Mouse (Mus musculus) hindbrain, embryonic 12.5 days (tissue): ENCODE measurements around the gene Ttc3. TPM values are rescaled to one million over a fixed set of nuclear protein-coding genes. Genes with fewer than 3 reads are reported as not detected.

Experiments
- ATAC-seq: fragments of 200-750 bp; cut with Nextera tagmentation; 2 replicates; pipeline ENCODE4 v1.8.0; 2017; ENCODE audit warnings: moderate TSS enrichment; ENCODE audit not compliant: low FRiP score
- H3K27ac ChIP-seq: fragments of 300-500 bp; sonication (generic); 2 replicates; pipeline ENCODE4 v1.5.1; 2016; ENCODE audit warnings: mild to moderate bottlenecking
- H3K27me3 ChIP-seq: fragments of 300-500 bp; sonication (generic); 2 replicates; pipeline ENCODE4 v1.6.1; 2016; ENCODE audit warnings: mild to moderate bottlenecking
- H3K36me3 ChIP-seq: fragments of 300-500 bp; sonication (generic); 2 replicates; pipeline ENCODE4 v1.6.1; 2016; ENCODE audit warnings: mild to moderate bottlenecking
- H3K4me1 ChIP-seq: fragments of 300-500 bp; sonication (generic); 2 replicates; pipeline ENCODE4 v1.6.1; 2016
- H3K4me2 ChIP-seq: fragments of 300-500 bp; sonication (generic); replicated peaks from 2 replicates; pipeline ENCODE4 v1.6.1; 2016; ENCODE audit warnings: mild to moderate bottlenecking
- H3K4me3 ChIP-seq: fragments of 300-500 bp; sonication (generic); 2 replicates; pipeline ENCODE4 v1.5.1; 2016; ENCODE audit warnings: mild to moderate bottlenecking
- H3K9ac ChIP-seq: fragments of 300-500 bp; sonication (generic); 2 replicates; pipeline ENCODE4 v1.6.1; 2016; ENCODE audit warnings: mild to moderate bottlenecking, moderate library complexity
- H3K9me3 ChIP-seq: fragments of 300-500 bp; sonication (generic); replicated peaks from 2 replicates; pipeline ENCODE4 v1.6.1; 2016; ENCODE audit warnings: mild to moderate bottlenecking
- WGBS: fragments of 180-500 bp; shearing (Covaris S2); methylation state at CpG from one replicate; pipeline ENCODE4 v1.1.7; 2016; 5-methylcytosine and 5-hydroxymethylcytosine counted together
- polyA plus RNA-seq: library from polyadenylated mRNA; unstranded; fragments of >200 nt; fragmentation: Nextera tagmentation; extraction: Ambion mirVana; gene quantifications from 2 replicates; pipeline ENCODE4 v1.2.1, GENCODE M21; 2016

Ttc3 gene
- polyA plus RNA-seq, 1 experiment from 2014 or later = 609 TPM

- WGBS = 90% methylated on average over 4 of the region's 4 CpGs
- Histone ChIP-seq H3K36me3 (peaks cover 21% of the 10 kb centered on the region), H3K27me3 (no peaks in the 10 kb centered on the region), H3K9ac (no peak overlapping the region), H3K4me3 (no peak overlapping the region), H3K27ac (no peak overlapping the region), H3K9me3 (no peaks in the 10 kb centered on the region), H3K4me2 (no peak overlapping the region), H3K4me1 (no peaks in the 10 kb centered on the region)
- no peak for ATAC-seq
Observed at GRCm38 (mm10) chr16:94402185-94402584, 31.8 kb downstream of the Ttc3 start.

GRCm38 (mm10) chr16:94411287-94411686 is 40.9 kb downstream of the Ttc3 start:
- WGBS = 93% methylated on average over 3 of the region's 3 CpGs
- no peak for ATAC-seq
- H3K4me2 ChIP-seq = no peak overlapping the region
- H3K9me3 ChIP-seq = no peaks in the 10 kb centered on the region
- no peaks in the 10 kb centered on the region for H3K4me1 ChIP-seq
- H3K36me3 ChIP-seq = peaks cover 56% of the 10 kb centered on the region
- H3K27ac ChIP-seq = no peak overlapping the region
- no peak overlapping the region for H3K4me3 ChIP-seq
- H3K27me3 ChIP-seq = no peaks in the 10 kb centered on the region
- H3K9ac ChIP-seq = no peak overlapping the region

- Histone ChIP-seq H3K36me3 (peaks cover 57% of the 10 kb centered on the region), H3K27ac (no peak overlapping the region), H3K4me1 (no peaks in the 10 kb centered on the region), H3K4me3 (no peak overlapping the region), H3K4me2 (no peak overlapping the region), H3K27me3 (no peaks in the 10 kb centered on the region), H3K9ac (no peak overlapping the region), H3K9me3 (no peaks in the 10 kb centered on the region)
- no peak for ATAC-seq
- WGBS = 89% methylated on average over 2 of the region's 2 CpGs
Observed at GRCm38 (mm10) chr16:94412198-94412597, 41.8 kb downstream of the Ttc3 start.

GRCm38 (mm10) chr16:94412760-94413159 is 42.3 kb downstream of the Ttc3 start:
- H3K4me1 ChIP-seq = no peaks in the 10 kb centered on the region
- no peaks in the 10 kb centered on the region for H3K9me3 ChIP-seq
- H3K9ac ChIP-seq = no peak overlapping the region
- peak; percentile 40; the same call in 1 of the 2 replicates for ATAC-seq
- no peak overlapping the region for H3K4me3 ChIP-seq
- H3K27me3 ChIP-seq = no peaks in the 10 kb centered on the region
- no peak overlapping the region for H3K4me2 ChIP-seq
- no peak overlapping the region for H3K27ac ChIP-seq
- 97% methylated on average over 4 of the region's 4 CpGs for WGBS
- H3K36me3 ChIP-seq = peaks cover 55% of the 10 kb centered on the region

- no peaks in the 10 kb centered on the region for H3K27me3 ChIP-seq
- 93% methylated on average over 6 of the region's 6 CpGs for WGBS
- no peaks in the 10 kb centered on the region for H3K9me3 ChIP-seq
- no peak overlapping the region for H3K4me2 ChIP-seq
- H3K27ac ChIP-seq = no peak overlapping the region
- peaks cover 60% of the 10 kb centered on the region for H3K36me3 ChIP-seq
- no peak overlapping the region for H3K9ac ChIP-seq
- no peaks in the 10 kb centered on the region for H3K4me1 ChIP-seq
- no peak for ATAC-seq
- no peak overlapping the region for H3K4me3 ChIP-seq
Observed at GRCm38 (mm10) chr16:94414151-94414550, 43.7 kb downstream of the Ttc3 start.

GRCm38 (mm10) chr16:94420498-94420897 is 50.1 kb downstream of the Ttc3 start:
- Histone ChIP-seq H3K27ac (no peak overlapping the region), H3K9me3 (0 out of 2 replicates have a peak, but pooled peaks cover 3% of the 10 kb centered on the region), H3K27me3 (no peaks in the 10 kb centered on the region), H3K36me3 (peaks cover 74% of the 10 kb centered on the region), H3K4me2 (no peak overlapping the region), H3K4me3 (no peak overlapping the region), H3K9ac (no peak overlapping the region), H3K4me1 (no peaks in the 10 kb centered on the region)
- no peak for ATAC-seq
- 96% methylated on average over 3 of the region's 3 CpGs for WGBS

GRCm38 (mm10) chr16:94428948-94429347 is 58.5 kb downstream of the Ttc3 start:
- no peak for ATAC-seq
- H3K9ac ChIP-seq = no peak overlapping the region
- H3K4me3 ChIP-seq = no peak overlapping the region
- no peaks in the 10 kb centered on the region for H3K4me1 ChIP-seq
- no peak overlapping the region for H3K27ac ChIP-seq
- H3K9me3 ChIP-seq = no peaks in the 10 kb centered on the region
- no peak overlapping the region for H3K4me2 ChIP-seq
- H3K36me3 ChIP-seq = peaks cover 85% of the 10 kb centered on the region
- 93% methylated on average over 4 of the region's 4 CpGs for WGBS
- H3K27me3 ChIP-seq = no peaks in the 10 kb centered on the region

- Histone ChIP-seq H3K27ac (no peak overlapping the region), H3K36me3 (peaks cover 87% of the 10 kb centered on the region), H3K9ac (no peak overlapping the region), H3K4me2 (no peak overlapping the region), H3K9me3 (no peaks in the 10 kb centered on the region), H3K4me3 (no peak overlapping the region), H3K27me3 (no peaks in the 10 kb centered on the region), H3K4me1 (no peaks in the 10 kb centered on the region)
- ATAC-seq = no peak
- WGBS = 94% methylated on average over 8 of the region's 8 CpGs
Observed at GRCm38 (mm10) chr16:94435495-94436234, 65.2 kb downstream of the Ttc3 start.

- WGBS = 94% methylated on average over 2 of the region's 2 CpGs
- Histone ChIP-seq H3K4me3 (no peak overlapping the region), H3K27me3 (no peaks in the 10 kb centered on the region), H3K9me3 (no peaks in the 10 kb centered on the region), H3K27ac (no peak overlapping the region), H3K4me1 (no peaks in the 10 kb centered on the region), H3K4me2 (no peak overlapping the region), H3K36me3 (peaks cover 85% of the 10 kb centered on the region), H3K9ac (no peak overlapping the region)
- ATAC-seq = no peak
Observed at GRCm38 (mm10) chr16:94436801-94437200, 66.4 kb downstream of the Ttc3 start.

GRCm38 (mm10) chr16:94441361-94441760 is 70.9 kb downstream of the Ttc3 start:
- H3K36me3 ChIP-seq = peaks cover 78% of the 10 kb centered on the region
- ATAC-seq = no peak
- H3K9me3 ChIP-seq = no peaks in the 10 kb centered on the region
- no peak overlapping the region for H3K9ac ChIP-seq
- no peaks in the 10 kb centered on the region for H3K27me3 ChIP-seq
- H3K27ac ChIP-seq = no peak overlapping the region
- no peaks in the 10 kb centered on the region for H3K4me1 ChIP-seq
- no peak overlapping the region for H3K4me2 ChIP-seq
- 75% methylated on average over 2 of the region's 2 CpGs for WGBS
- no peak overlapping the region for H3K4me3 ChIP-seq

- H3K36me3 ChIP-seq = peaks cover 79% of the 10 kb centered on the region
- WGBS = 84% methylated on average over 8 of the region's 8 CpGs
Observed at GRCm38 (mm10) chr16:94449151-94449550, 78.7 kb downstream of the Ttc3 start.

GRCm38 (mm10) chr16:94449632-94450031 is 79.2 kb downstream of the Ttc3 start:
- H3K27ac ChIP-seq = no peak overlapping the region
- H3K36me3 ChIP-seq = peaks cover 81% of the 10 kb centered on the region
- no peaks in the 10 kb centered on the region for H3K9me3 ChIP-seq
- H3K4me3 ChIP-seq = no peak overlapping the region
- no peak overlapping the region for H3K4me2 ChIP-seq
- no peak overlapping the region for H3K9ac ChIP-seq
- 96% methylated on average over 7 of the region's 7 CpGs for WGBS
- ATAC-seq = no peak
- no peaks in the 10 kb centered on the region for H3K27me3 ChIP-seq
- H3K4me1 ChIP-seq = no peaks in the 10 kb centered on the region

More at GRCm38 (mm10) chr16:94449151-94449550, 78.7 kb downstream of the Ttc3 start:
- Histone ChIP-seq H3K4me1 (no peaks in the 10 kb centered on the region), H3K9me3 (no peaks in the 10 kb centered on the region), H3K4me3 (no peak overlapping the region), H3K4me2 (no peak overlapping the region), H3K27me3 (no peaks in the 10 kb centered on the region), H3K27ac (no peak overlapping the region), H3K9ac (no peak overlapping the region)
- no peak for ATAC-seq
